Mouse (Mus musculus) subcutaneous adipose tissue, adult 2 months (tissue): ENCODE results near the gene Meaf6. TPM values are rescaled to one million over a fixed set of nuclear protein-coding genes. Genes with fewer than 3 reads are reported as not detected.

Source experiments
- polyA plus RNA-seq: library from polyadenylated mRNA; depleted of rRNA; stranded (reverse); fragments of >200 nt; gene quantifications from 2 replicates; pipeline ENCODE4 v1.2.3, GENCODE M21; 2012; ENCODE audit warnings: low replicate concordance; rRNA removed

Meaf6 gene
- 13.1 and 18.7 TPM in 2 replicates for polyA plus RNA-seq

DNA sequence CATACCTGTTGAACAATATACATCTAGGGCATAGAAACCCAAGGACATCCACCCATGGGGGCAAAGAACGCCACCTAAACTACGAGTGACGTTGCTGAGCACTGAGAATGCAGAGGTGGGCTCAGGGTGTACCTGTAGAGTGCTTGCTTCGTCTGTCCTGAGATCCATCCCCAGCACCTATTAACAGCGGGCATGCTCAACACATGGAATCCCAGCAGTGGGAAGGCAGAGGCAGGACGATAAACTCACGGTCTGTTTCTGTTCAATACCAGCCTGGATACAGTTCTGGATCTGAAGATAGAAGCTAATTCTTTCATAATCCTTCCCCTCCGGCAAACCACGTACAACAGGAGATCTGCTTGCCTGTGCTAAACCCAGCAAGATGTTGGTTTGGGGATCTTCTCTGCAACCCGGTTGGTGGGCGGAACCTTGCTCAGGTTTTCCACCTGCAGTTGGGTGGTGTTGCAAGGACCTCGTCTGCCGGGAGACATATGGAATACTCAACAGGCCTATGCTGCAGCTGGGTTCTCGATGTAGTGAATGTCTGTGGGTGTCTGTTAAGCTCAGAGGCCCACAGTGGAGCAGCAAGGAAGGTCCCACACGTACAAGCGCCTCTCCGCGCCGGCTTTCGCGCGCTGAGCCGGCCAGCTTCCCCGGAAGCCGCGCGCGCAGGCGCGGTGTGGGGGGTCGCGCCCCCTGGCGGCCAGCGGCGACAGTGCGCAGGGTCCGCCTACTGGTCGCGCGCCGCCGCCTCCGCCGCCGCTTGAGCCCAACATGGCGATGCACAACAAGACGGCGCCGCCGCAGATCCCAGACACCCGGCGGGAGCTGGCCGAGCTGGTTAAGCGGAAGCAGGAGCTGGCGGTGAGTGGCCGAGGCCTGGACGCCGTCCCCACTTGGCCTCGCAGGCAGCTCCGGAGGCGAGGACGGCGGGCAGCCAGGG is at the start of gene Meaf6:
Gene Meaf6 (plus strand): TSS at position 732 of the 943 bp plus-strand sequence.

DNA sequence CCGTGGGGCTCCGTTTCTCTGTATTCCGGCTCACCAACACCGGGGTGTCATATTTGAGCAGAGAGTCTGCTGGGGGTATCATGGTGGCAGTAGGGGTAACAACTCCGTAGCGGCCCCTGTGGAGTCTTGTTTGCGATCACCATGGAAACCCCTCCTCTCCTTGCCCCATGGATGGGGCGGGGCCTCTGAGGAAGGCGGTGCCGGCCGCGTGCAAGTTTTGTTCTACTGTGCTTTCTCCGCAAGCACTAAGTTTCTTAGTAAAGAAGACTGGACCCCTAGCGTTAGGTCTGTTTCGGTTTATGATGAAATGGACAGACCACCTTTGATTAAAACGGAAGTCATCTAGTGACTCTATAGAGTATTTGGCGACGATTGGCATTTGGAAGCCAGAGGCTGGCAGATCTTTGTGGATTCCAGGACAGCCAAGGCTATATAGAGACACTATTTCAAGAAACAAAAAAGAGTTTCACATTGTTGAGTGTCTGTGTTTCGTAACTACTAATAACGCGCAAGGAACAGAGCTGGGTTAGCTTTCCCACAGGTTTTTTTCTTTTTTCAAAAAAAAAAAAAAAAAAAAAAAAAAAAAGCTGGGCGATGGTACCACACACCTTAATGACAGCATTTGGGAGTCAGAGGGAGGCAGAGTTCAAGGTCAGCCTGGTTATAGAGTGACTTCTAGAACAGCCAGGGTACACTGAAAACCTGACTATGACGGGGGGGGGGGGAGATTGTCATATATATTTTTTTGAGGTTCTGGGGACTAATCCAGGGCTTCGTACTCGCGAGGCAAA is 19.2 kb upstream of the Meaf6 start, which contains the start of gene Dnali1:
Gene Dnali1 (minus strand): TSS at position 187 of the 791 bp plus-strand sequence.

DNA sequence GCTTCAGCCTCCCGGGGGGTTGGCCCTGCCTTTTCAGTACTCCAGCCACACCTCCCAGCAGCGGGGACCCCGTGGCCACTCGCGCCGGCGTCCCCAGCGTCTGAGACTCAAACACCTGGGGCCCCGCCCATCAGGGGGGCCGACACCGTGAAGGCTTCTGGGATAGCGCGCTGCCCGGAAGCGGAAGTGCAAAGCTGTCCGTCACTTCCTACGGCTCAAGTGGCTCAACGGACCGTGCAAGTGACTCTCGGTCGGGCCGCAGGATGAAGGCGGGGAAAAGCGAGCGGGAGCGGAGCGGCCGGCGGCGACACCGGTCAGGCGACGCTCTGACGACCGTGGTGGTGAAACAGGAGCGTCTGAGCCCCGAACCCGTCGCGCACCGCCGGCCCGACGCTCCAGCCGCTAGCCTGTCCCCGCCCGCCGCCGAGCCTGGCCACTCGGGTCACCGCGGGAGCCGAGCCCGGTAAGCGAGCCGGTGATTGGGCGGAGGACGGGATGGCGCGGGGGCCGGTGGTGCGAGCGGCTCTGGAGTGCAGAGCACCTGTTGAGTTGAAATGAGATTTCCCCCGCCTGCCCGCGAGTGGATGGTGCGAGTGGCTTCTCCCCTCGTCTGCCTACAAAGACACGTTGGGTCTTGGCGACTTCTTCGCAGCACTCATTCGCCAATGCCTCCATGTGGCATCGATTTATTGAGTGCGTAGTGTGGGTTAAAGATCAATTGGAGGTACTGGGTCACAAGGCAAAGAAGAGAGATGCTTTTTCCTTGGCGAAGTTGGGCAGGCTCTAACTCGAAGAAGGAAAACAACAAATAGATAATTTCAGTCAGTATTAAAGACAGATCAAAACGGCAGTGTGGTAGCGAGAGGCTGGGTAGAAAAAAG is 18.2 kb upstream of the Meaf6 start, which contains the start of gene Snip1:
Gene Snip1 (plus strand): TSS at position 183 of the 881 bp plus-strand sequence.

DNA sequence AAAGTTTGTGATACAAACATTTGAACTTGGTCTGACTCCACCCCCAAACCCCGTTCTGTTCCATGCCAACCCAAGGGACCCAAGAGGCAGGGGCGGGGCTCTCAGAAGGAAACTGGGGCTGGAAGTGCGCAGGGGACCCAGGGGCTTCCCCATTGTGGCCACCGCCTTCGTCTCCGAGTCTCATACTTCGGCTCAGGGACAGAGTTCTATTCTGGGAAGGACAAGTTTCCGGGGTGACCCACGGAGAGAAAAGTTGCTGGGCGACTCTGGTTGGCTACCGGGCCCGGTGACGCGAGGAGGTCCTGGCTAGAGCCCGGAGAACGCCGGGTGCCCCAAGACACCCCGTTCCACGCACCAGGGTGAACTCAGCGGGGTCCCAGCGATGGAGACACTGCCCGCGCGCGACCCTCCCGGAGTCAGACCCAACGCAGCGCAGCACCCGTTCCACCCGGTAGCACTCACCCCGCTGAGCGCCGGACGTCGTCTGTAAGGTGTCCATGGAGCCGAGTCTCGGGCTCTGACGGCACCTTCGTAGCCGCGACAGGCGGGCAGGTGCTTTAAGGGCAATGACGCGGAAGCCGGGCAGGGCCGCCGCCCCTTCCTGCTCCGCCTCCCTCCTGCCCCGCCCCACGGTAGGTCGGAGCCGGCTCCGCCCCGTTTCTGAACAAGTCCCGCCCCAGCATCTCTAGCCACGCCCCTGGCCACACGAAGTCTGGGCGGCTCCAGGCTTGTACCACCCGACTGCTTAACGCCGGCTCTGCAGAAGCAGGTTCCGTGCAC is 42.6 kb downstream of the Meaf6 start, which contains the start of gene Zc3h12a:
Gene Zc3h12a (minus strand): TSS at position 536 of the 780 bp plus-strand sequence.

Other genes with a start within 250 kb of the Meaf6 start
- gene Yrdc, start 234.5 kb upstream of the Meaf6 start, polyA plus RNA-seq = 29.5 and 40.0 TPM in 2 replicates
- 43.1 and 59.2 TPM in 2 replicates for gene 1110065P20Rik, start 233.9 kb upstream of the Meaf6 start, polyA plus RNA-seq
- gene Maneal, start 223.0 kb upstream of the Meaf6 start, polyA plus RNA-seq = 0.42 and 0.64 TPM in 2 replicates
- not detected in 2 replicates for gene Epha10, start 204.2 kb upstream of the Meaf6 start, polyA plus RNA-seq
- gene 9930104L06Rik, start 148.1 kb upstream of the Meaf6 start, polyA plus RNA-seq = 12.8 and 22.6 TPM in 2 replicates
- 2.0 and 11.9 TPM in 2 replicates for gene Cdca8, start 145.8 kb upstream of the Meaf6 start, polyA plus RNA-seq
- gene Rspo1, start 98.7 kb upstream of the Meaf6 start, polyA plus RNA-seq = 14.3 and 55.1 TPM in 2 replicates
- gene Gnl2, start 68.5 kb upstream of the Meaf6 start, polyA plus RNA-seq = 22.1 and 37.0 TPM in 2 replicates
- 0.09 TPM in 1 of 2 replicates, not detected in the other for gene Dnali1, start 19.4 kb upstream of the Meaf6 start, polyA plus RNA-seq
- 6.0 and 12.0 TPM in 2 replicates for gene Snip1, start 18.5 kb upstream of the Meaf6 start, polyA plus RNA-seq
- 8.9 and 14.0 TPM in 2 replicates for gene Zc3h12a, start 42.7 kb downstream of the Meaf6 start, polyA plus RNA-seq